Mouse (Mus musculus): ENCODE measurements around the gene Dpyd. TPM values are rescaled to one million over a fixed set of nuclear protein-coding genes. Genes with fewer than 3 reads are reported as not detected.

The Dpyd gene
- polyA plus RNA-seq, 1 experiment from 2014 or later = 6.7 TPM

DNA sequence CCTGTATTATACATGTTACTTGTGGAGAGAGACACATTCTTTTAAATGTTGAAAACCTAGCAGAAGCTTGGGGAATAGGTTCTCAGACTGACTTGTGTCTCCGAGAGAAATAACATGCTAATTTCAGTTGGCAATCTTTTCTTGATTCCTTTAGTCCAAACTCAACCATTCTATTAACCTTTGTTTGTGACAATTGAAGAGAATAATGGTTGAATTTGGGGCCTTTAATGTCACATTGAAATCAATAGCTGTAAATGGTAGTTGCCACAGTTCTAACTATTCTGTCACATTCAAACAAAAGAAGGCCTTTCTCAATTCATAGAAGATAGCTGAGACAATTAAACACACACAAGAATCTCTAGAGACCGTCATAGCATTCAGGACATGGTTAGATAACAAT is 606.2 kb downstream of the Dpyd start:
- Histone ChIP-seq H3K9ac (ENCODE audit: low read length) (no peak overlapping the region), H3K27me3 (ENCODE audit: control insufficient read depth, insufficient read depth, low read length) (no peaks in the 10 kb centered on the region), H3K4me2 (ENCODE audit: low read depth, low read length, severe bottlenecking) (no peak overlapping the region), H3K4me1 (replicated peaks; ENCODE audit: control insufficient read depth, insufficient read depth, low read length) (no peaks in the 10 kb centered on the region), H3K4me3 (ENCODE audit: low read depth, low read length) (no peak overlapping the region), H3K36me3 (ENCODE audit: control insufficient read depth, insufficient read depth, low read length) (no peaks in the 10 kb centered on the region), H3K9me3 (ENCODE audit: control insufficient read depth, low read length) (no peaks in the 10 kb centered on the region), H3K27ac (ENCODE audit: low read depth, low read length) (no peak overlapping the region)
- WGBS = 46% methylated on average over 2 of the region's 2 CpGs
- ATAC-seq (replicated peaks; ENCODE audit: low FRiP score) = no peak
- DNase-seq (ENCODE audit: low spot score) = no peak

DNA sequence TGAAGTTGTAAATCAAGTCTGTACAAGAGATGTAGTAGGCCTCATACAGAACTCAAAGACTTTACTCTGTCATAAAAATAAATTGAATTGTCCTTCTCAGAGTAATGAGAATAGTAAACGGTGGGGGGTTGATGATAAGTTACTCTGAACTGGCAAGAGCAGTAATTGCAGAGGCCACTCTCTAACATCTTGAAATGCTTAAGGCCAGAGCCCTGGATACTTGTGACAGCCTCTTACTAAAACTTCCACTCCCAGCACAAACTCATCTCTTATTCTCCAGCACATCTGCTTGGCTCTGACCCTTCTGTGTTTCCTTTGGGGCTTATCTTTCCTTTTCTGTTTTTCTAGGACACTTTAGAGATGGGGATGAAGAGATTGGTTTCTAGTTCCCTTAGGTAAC is 606.7 kb downstream of the Dpyd start:
- ATAC-seq (replicated peaks; ENCODE audit: low FRiP score) (no peak), DNase-seq (ENCODE audit: low spot score) (no peak)
- H3K4me2 ChIP-seq (ENCODE audit: low read depth, low read length, severe bottlenecking) = no peak overlapping the region
- WGBS = 59% methylated on average over 1 of the region's 1 CpGs
- no peaks in the 10 kb centered on the region for H3K4me1 ChIP-seq (replicated peaks; ENCODE audit: control insufficient read depth, insufficient read depth, low read length)
- H3K27me3 ChIP-seq (ENCODE audit: control insufficient read depth, insufficient read depth, low read length) = no peaks in the 10 kb centered on the region
- H3K9ac ChIP-seq (ENCODE audit: low read length) = no peak overlapping the region
- no peaks in the 10 kb centered on the region for H3K36me3 ChIP-seq (ENCODE audit: control insufficient read depth, insufficient read depth, low read length)
- no peaks in the 10 kb centered on the region for H3K9me3 ChIP-seq (ENCODE audit: control insufficient read depth, low read length)
- no peak overlapping the region for H3K4me3 ChIP-seq (ENCODE audit: low read depth, low read length)
- no peak overlapping the region for H3K27ac ChIP-seq (ENCODE audit: low read depth, low read length)

DNA sequence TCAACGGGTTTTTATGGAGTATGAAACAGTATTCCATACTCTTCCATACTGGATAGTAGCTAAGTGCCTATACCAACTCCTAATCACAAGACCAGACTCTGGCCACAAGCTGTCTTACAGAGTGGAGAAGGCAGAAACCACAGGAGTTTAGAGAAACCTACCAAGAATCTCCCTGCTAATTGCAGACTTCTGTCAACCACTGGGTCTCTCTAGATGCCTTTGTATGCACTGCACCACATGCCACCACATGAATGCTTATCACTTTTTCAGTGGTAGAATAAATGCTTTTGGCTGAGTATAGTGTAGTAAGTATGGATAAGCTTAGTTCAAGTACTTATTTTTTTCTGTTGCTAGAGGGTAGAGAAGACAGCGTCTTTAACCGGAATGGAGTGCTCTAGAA is 621.3 kb downstream of the Dpyd start:
- Histone ChIP-seq H3K4me3 (ENCODE audit: low read depth, low read length) (no peak overlapping the region), H3K4me2 (ENCODE audit: low read depth, low read length, severe bottlenecking) (no peak overlapping the region), H3K27ac (ENCODE audit: low read depth, low read length) (no peak overlapping the region), H3K36me3 (ENCODE audit: control insufficient read depth, insufficient read depth, low read length) (no peaks in the 10 kb centered on the region), H3K9ac (ENCODE audit: low read length) (no peak overlapping the region), H3K27me3 (ENCODE audit: control insufficient read depth, insufficient read depth, low read length) (no peaks in the 10 kb centered on the region), H3K4me1 (replicated peaks; ENCODE audit: control insufficient read depth, insufficient read depth, low read length) (no peaks in the 10 kb centered on the region), H3K9me3 (ENCODE audit: control insufficient read depth, low read length) (no peaks in the 10 kb centered on the region)
- no peak for DNase-seq (ENCODE audit: low spot score)
- no peak for ATAC-seq (replicated peaks; ENCODE audit: low FRiP score)
- WGBS = 96% methylated on average over 3 of the region's 3 CpGs

DNA sequence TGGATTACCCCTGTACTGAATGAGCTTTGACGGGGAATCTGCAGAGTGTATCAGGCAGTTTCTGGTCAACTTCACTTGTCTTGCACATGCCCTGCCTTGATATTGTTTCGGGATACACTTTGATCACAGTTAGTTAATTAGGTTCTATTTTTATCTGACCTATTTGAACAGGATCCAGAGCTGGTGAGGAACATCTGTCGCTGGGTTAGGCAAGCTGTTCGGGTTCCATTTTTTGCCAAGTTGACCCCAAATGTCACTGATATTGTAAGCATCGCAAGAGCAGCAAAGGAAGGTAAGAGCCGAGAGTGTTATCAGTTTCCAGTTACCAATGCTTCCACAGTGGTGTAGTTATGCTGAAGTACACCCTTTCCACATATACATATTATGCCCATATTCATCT is 632.1 kb downstream of the Dpyd start:
- no peak for ATAC-seq (replicated peaks; ENCODE audit: low FRiP score)
- WGBS = 87% methylated on average over 6 of the region's 6 CpGs
- DNase-seq (ENCODE audit: low spot score) = no peak

DNA sequence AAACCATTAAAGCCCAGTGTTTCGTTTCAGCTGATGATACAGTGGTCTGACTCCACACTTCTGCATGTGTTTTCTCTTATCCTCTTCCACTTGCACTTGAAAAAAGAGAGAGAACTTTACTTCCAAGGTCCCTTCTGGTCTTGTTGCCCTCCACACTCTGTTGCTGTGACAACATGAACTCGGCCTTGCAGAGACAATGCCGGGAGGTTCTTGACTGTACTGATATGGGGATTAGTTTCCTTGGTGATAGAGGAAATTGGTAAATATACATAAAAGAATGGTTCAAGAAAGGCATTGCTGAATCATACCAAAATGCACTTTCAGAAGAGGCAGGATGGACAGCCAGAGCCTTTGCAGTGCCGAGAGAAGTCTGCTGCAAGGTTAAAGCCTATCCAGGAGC is 633.7 kb downstream of the Dpyd start:
- Histone ChIP-seq H3K4me3 (ENCODE audit: low read depth, low read length) (no peak overlapping the region), H3K4me1 (replicated peaks; ENCODE audit: control insufficient read depth, insufficient read depth, low read length) (no peaks in the 10 kb centered on the region), H3K36me3 (ENCODE audit: control insufficient read depth, insufficient read depth, low read length) (no peaks in the 10 kb centered on the region), H3K9ac (ENCODE audit: low read length) (no peak overlapping the region), H3K9me3 (ENCODE audit: control insufficient read depth, low read length) (no peaks in the 10 kb centered on the region), H3K27ac (ENCODE audit: low read depth, low read length) (no peak overlapping the region), H3K27me3 (ENCODE audit: control insufficient read depth, insufficient read depth, low read length) (no peaks in the 10 kb centered on the region), H3K4me2 (ENCODE audit: low read depth, low read length, severe bottlenecking) (no peak overlapping the region)
- DNase-seq (ENCODE audit: low spot score) = no peak
- 65% methylated on average over 4 of the region's 4 CpGs for WGBS
- ATAC-seq (replicated peaks; ENCODE audit: low FRiP score) = 0 out of 2 replicates have a peak, but pooled peaks have one; percentile 46

More for the DNA sequence above, 632.1 kb downstream of the Dpyd start:
- Histone ChIP-seq H3K4me3 (ENCODE audit: low read depth, low read length) (no peak overlapping the region), H3K4me1 (replicated peaks; ENCODE audit: control insufficient read depth, insufficient read depth, low read length) (no peaks in the 10 kb centered on the region), H3K27ac (ENCODE audit: low read depth, low read length) (no peak overlapping the region), H3K27me3 (ENCODE audit: control insufficient read depth, insufficient read depth, low read length) (no peaks in the 10 kb centered on the region), H3K9me3 (ENCODE audit: control insufficient read depth, low read length) (no peaks in the 10 kb centered on the region), H3K36me3 (ENCODE audit: control insufficient read depth, insufficient read depth, low read length) (no peaks in the 10 kb centered on the region), H3K9ac (ENCODE audit: low read length) (no peak overlapping the region), H3K4me2 (ENCODE audit: low read depth, low read length, severe bottlenecking) (no peak overlapping the region)

DNA sequence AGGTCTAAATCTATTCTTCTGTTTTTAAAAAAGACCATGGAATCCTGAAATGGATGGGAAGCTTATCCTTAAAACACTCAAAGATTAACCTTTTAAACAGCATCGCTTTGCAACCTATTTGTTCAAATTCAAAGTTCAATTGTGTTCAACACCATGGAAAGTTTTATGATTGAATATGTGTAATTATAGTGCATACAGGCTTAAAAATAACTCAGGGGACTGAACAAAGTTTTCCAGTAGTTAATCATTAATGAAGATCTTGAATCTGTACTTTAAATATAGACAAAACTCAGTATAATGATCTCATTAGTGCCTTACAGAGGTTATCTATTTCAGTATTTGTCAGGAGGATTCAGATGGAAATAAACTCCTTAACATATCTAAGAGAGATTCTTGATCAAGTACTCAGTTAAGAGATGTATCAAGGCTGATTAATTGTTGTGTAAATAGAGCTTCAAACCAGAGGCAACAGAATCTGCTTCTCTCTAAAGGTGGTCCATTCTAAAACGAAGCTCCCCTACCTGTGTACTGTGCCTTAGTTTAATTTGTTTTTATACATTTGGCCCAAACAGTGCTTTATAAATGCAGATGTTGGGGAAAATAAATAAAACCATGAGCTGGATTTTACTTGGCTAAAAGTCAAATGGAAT is 659.0 kb downstream of the Dpyd start:
- ATAC-seq (replicated peaks; ENCODE audit: low FRiP score) (no peak), DNase-seq (ENCODE audit: low spot score) (no peak)
- no peaks in the 10 kb centered on the region for H3K27me3 ChIP-seq (ENCODE audit: control insufficient read depth, insufficient read depth, low read length)
- no peaks in the 10 kb centered on the region for H3K9me3 ChIP-seq (ENCODE audit: control insufficient read depth, low read length)
- no peak overlapping the region for H3K4me3 ChIP-seq (ENCODE audit: low read depth, low read length)
- no peak overlapping the region for H3K9ac ChIP-seq (ENCODE audit: low read length)
- no peaks in the 10 kb centered on the region for H3K4me1 ChIP-seq (replicated peaks; ENCODE audit: control insufficient read depth, insufficient read depth, low read length)
- no peak overlapping the region for H3K27ac ChIP-seq (ENCODE audit: low read depth, low read length)
- no peak overlapping the region for H3K4me2 ChIP-seq (ENCODE audit: low read depth, low read length, severe bottlenecking)
- WGBS = 68% methylated on average over 2 of the region's 2 CpGs
- H3K36me3 ChIP-seq (ENCODE audit: control insufficient read depth, insufficient read depth, low read length) = no peaks in the 10 kb centered on the region

DNA sequence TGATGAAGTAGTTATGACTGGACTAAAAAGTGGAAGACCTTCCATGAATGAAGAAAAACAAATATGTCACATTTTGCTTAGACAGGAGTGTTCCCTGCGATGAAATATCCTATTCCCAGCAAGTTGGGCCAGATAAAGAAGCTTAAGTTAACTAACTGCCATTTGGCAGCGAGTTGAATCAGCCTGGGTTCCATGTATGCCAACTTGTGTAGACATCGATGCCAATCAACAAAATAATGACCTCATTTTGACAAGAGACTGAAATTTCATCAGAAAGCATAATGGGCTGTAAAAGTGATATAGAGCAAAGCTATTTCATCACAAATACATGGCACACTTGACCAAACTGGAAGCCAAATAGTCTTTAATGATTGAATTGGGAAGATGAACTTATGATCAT is 681.3 kb downstream of the Dpyd start:
- H3K4me3 ChIP-seq (ENCODE audit: low read depth, low read length) = no peak overlapping the region
- H3K4me1 ChIP-seq (replicated peaks; ENCODE audit: control insufficient read depth, insufficient read depth, low read length) = no peaks in the 10 kb centered on the region
- 89% methylated on average over 3 of the region's 3 CpGs for WGBS
- no peak overlapping the region for H3K9ac ChIP-seq (ENCODE audit: low read length)
- H3K27me3 ChIP-seq (ENCODE audit: control insufficient read depth, insufficient read depth, low read length) = no peaks in the 10 kb centered on the region
- H3K27ac ChIP-seq (ENCODE audit: low read depth, low read length) = no peak overlapping the region
- ATAC-seq (replicated peaks; ENCODE audit: low FRiP score) = no peak
- H3K9me3 ChIP-seq (ENCODE audit: control insufficient read depth, low read length) = no peaks in the 10 kb centered on the region
- H3K36me3 ChIP-seq (ENCODE audit: control insufficient read depth, insufficient read depth, low read length) = no peaks in the 10 kb centered on the region
- H3K4me2 ChIP-seq (ENCODE audit: low read depth, low read length, severe bottlenecking) = no peak overlapping the region
- DNase-seq (ENCODE audit: low spot score) = no peak

DNA sequence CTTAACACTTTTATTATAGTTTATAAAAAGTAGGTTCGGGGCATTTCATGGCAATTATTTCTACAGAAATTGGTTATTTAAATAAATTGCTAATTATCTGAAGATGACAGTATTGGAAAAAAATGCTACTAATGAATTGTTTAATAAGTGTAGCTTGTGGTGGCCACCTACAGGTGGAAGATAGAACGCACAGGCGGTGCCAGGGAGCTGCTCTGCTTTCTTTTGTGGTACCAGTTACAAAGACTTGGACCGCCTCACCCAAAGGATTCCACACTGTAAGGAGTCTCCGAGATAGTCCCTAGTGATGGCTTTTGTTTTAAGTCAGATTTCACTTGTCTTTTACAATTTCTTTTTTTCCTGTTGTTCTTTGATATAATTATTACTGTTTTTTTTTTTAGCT is 694.6 kb downstream of the Dpyd start:
- H3K27ac ChIP-seq (ENCODE audit: low read depth, low read length) = no peak overlapping the region
- H3K4me3 ChIP-seq (ENCODE audit: low read depth, low read length) = no peak overlapping the region
- H3K4me1 ChIP-seq (replicated peaks; ENCODE audit: control insufficient read depth, insufficient read depth, low read length) = no peaks in the 10 kb centered on the region
- ATAC-seq (replicated peaks; ENCODE audit: low FRiP score) (peak; percentile 76; the same call in 1 of the 2 replicates), DNase-seq (ENCODE audit: low spot score) (peak; percentile 55)
- no peak overlapping the region for H3K9ac ChIP-seq (ENCODE audit: low read length)
- no peaks in the 10 kb centered on the region for H3K36me3 ChIP-seq (ENCODE audit: control insufficient read depth, insufficient read depth, low read length)
- WGBS = 42% methylated on average over 5 of the region's 5 CpGs
- no peaks in the 10 kb centered on the region for H3K27me3 ChIP-seq (ENCODE audit: control insufficient read depth, insufficient read depth, low read length)
- no peaks in the 10 kb centered on the region for H3K9me3 ChIP-seq (ENCODE audit: control insufficient read depth, low read length)
- no peak overlapping the region for H3K4me2 ChIP-seq (ENCODE audit: low read depth, low read length, severe bottlenecking)

DNA sequence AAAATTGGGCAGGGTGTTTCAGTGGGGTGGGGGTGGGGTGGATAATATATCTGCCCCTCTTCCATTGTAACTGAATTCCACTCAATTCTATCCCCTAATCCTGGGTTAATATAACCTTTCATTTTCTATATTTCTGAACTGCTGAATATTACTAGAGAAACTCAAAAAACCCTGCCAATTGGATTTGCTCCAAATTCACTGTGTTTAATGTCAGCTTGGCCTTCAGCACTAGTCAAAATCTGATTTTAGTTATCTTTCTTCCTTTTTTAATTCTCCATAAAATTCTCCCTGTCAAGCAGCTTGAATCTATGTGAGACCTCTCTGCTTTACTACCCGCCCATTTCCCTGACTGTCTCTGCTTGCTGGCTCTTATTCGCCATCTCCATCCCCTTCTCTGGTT is 713.3 kb downstream of the Dpyd start:
- Histone ChIP-seq H3K36me3 (ENCODE audit: control insufficient read depth, insufficient read depth, low read length) (no peaks in the 10 kb centered on the region), H3K9me3 (ENCODE audit: control insufficient read depth, low read length) (no peaks in the 10 kb centered on the region), H3K4me3 (ENCODE audit: low read depth, low read length) (no peak overlapping the region), H3K4me2 (ENCODE audit: low read depth, low read length, severe bottlenecking) (no peak overlapping the region), H3K27ac (ENCODE audit: low read depth, low read length) (no peak overlapping the region), H3K27me3 (ENCODE audit: control insufficient read depth, insufficient read depth, low read length) (no peaks in the 10 kb centered on the region), H3K4me1 (replicated peaks; ENCODE audit: control insufficient read depth, insufficient read depth, low read length) (no peaks in the 10 kb centered on the region), H3K9ac (ENCODE audit: low read length) (no peak overlapping the region)
- ATAC-seq (replicated peaks; ENCODE audit: low FRiP score) (no peak), DNase-seq (ENCODE audit: low spot score) (no peak)
- WGBS = 86% methylated on average over 2 of the region's 2 CpGs

All from forebrain, embryonic 11.5 days (tissue).